In the genomic region with DNA sequence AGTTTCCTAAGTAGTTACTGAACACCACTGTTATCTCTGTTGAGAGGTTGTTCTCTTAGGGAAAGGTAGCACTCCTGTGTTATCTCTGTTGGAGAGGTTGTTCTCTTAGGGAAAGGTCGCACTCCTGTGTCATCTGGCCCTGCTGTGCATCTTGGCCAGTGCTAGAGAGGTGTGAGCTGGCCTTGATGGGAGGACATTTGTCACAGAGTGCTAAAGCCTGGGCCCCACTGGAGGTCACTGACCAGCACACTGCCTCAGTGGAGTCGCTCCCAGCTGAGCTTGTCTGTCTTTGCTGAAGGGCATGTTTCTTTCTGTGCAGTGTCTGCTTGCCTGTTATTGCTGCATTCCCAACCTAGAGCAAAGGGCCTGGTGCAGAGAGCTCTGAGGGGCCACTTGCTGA, we compare ENCODE assay signal across 25 mouse cellular contexts. TPM values are rescaled to one million over a fixed set of nuclear protein-coding genes. Genes with fewer than 3 reads are reported as not detected.
DNase-seq lines count a peak whose midpoint lies in the region; ATAC-seq lines count a peak whose summit lies in the region.
"Had no signal": no experiment of that assay in that cellular context is flagged by ENCODE, and none has a peak within 500 bp of the region (broad histone marks: within the 10 kb centered on the region; RNA-seq: fewer than 3 reads in every experiment).

No protein-coding gene starts in this region.

- H3K4me1 ChIP-seq in heart, embryonic 11.5 days (ENCODE audit: control insufficient read depth, insufficient read depth, low read length): peaks cover 36% of the 10 kb centered on the region
- peaks cover 69% of the 10 kb centered on the region for H3K4me1 ChIP-seq in liver, embryonic 12.5 days

- peaks cover 7% of the 10 kb centered on the region; the same call in 1 of the 2 replicates for H3K36me3 ChIP-seq in heart, embryonic 11.5 days (ENCODE audit: control insufficient read depth, insufficient read depth, low read length)
- peaks cover 45% of the 10 kb centered on the region for H3K36me3 ChIP-seq in liver, embryonic 12.5 days

- ATAC-seq in heart, embryonic 11.5 days (replicated peaks; ENCODE audit: insufficient number of reproducible peaks, low FRiP score, low TSS enrichment): no peak
- no peak for ATAC-seq in liver, embryonic 12.5 days
- ATAC-seq: forebrain, embryonic 16.5 days had no signal

- 28% methylated on average over 2 of the region's 2 CpGs for WGBS in heart, embryonic 11.5 days (ENCODE audit: insufficient replicate concordance)
- WGBS in liver, embryonic 12.5 days (ENCODE audit: insufficient replicate concordance): 48% methylated on average over 2 of the region's 2 CpGs

- H3K27ac ChIP-seq in heart, embryonic 11.5 days (ENCODE audit: low read depth, low read length): 0 out of 2 replicates have a peak overlapping the region, but pooled peaks have one; percentile 18
- H3K27ac ChIP-seq in liver, embryonic 12.5 days: no peak overlapping the region; the same call in 1 of the 2 replicates
- H3K27ac ChIP-seq: forebrain, embryonic 10.5 days; hindbrain, embryonic 15.5 days; kidney, postnatal 0 days; limb, embryonic 15.5 days; midbrain, embryonic 12.5 days; neural tube, embryonic 15.5 days had no signal

- no peaks in the 10 kb centered on the region for H3K9me3 ChIP-seq in heart, embryonic 11.5 days (replicated peaks; ENCODE audit: control insufficient read depth, low read length)
- H3K9me3 ChIP-seq in liver, embryonic 12.5 days (replicated peaks): no peaks in the 10 kb centered on the region
- H3K9me3 ChIP-seq: forebrain, embryonic 10.5 days; hindbrain, embryonic 15.5 days; limb, embryonic 15.5 days; midbrain, embryonic 12.5 days; neural tube, embryonic 15.5 days had no signal

- no peak overlapping the region for H3K4me2 ChIP-seq in heart, embryonic 11.5 days
- H3K4me2 ChIP-seq in liver, embryonic 12.5 days: 0 out of 2 replicates have a peak overlapping the region, but pooled peaks have one; percentile 4
- H3K4me2 ChIP-seq: hindbrain, embryonic 15.5 days; limb, embryonic 15.5 days; midbrain, embryonic 12.5 days; neural tube, embryonic 15.5 days had no signal

- H3K4me3 ChIP-seq in heart, embryonic 11.5 days (ENCODE audit: low read depth, low read length): no peak overlapping the region
- H3K4me3 ChIP-seq in liver, embryonic 12.5 days: no peak overlapping the region
- H3K4me3 ChIP-seq: forebrain, embryonic 10.5 days; hindbrain, embryonic 15.5 days; limb, embryonic 15.5 days; midbrain, embryonic 12.5 days; neural tube, embryonic 15.5 days had no signal

- no peak for DNase-seq in heart, postnatal 10 days
- DNase-seq in liver: no peak
- peak; percentile 43 for DNase-seq in adrenal gland, postnatal 10 days
- no peak for DNase-seq in frontal cortex, postnatal 36 days (ENCODE audit: low spot score in 2 of 2)
- DNase-seq in lung, postnatal 36 days: no peak
- DNase-seq: cerebellum, adult 11-12 months; cerebellum, postnatal 14 days; gastrocnemius, postnatal 36 days; kidney, adult 2 months; layer of hippocampus, adult 9-11 months; left cerebral cortex, postnatal 4 days; lung, adult 18-20 months; lung, postnatal 10 days; right cerebral cortex, adult 18-20 months; right cerebral cortex, postnatal 4 days; thymus, postnatal 36 days had no signal

- intact Hi-C loops in heart, postnatal 10 days (cut with DNase I): no loop called here

- no peak overlapping the region for H3K9ac ChIP-seq in heart, embryonic 11.5 days (ENCODE audit: low read depth, low read length)
- H3K9ac ChIP-seq in liver, embryonic 12.5 days: no peak overlapping the region
- H3K9ac ChIP-seq: hindbrain, embryonic 15.5 days; limb, embryonic 15.5 days; midbrain, embryonic 12.5 days; neural tube, embryonic 15.5 days had no signal

- no peaks in the 10 kb centered on the region for H3K27me3 ChIP-seq in heart, embryonic 11.5 days (ENCODE audit: control insufficient read depth, insufficient read depth, low read length)
- H3K27me3 ChIP-seq in liver, embryonic 12.5 days (replicated peaks): no peaks in the 10 kb centered on the region
- H3K27me3 ChIP-seq: hindbrain, embryonic 15.5 days; limb, embryonic 15.5 days; midbrain, embryonic 12.5 days; neural tube, embryonic 15.5 days had no signal

RNA-seq across cellular contexts. Expression of gene 2810004N23Rik, which starts 4.2 kb away (rescaled TPM):
- polyA plus RNA-seq in heart, embryonic 11.5 days (2014; fragmentation: Nextera tagmentation; extraction: Ambion mirVana): 47.9 and 49.7 TPM in 2 replicates
- 10 to 100 TPM; 40.6 to 43.8 TPM for total RNA-seq in heart, postnatal 10 days (2021)
- 39.6 and 40.8 TPM in 2 replicates for polyA plus RNA-seq in liver, embryonic 12.5 days (2016; fragmentation: Nextera tagmentation; extraction: Ambion mirVana)
- total RNA-seq in adrenal gland, postnatal 10 days (2021): 10 to 100 TPM; 23.6 to 27.4 TPM

RNA-seq across cellular contexts. Expression of gene Gnpat, which starts 4.3 kb away (rescaled TPM):
- polyA plus RNA-seq in heart, embryonic 11.5 days (2014; fragmentation: Nextera tagmentation; extraction: Ambion mirVana): 95.4 and 113 TPM in 2 replicates
- 100 to 1,000 TPM; 128 to 129 TPM for total RNA-seq in heart, postnatal 10 days (2021)
- polyA plus RNA-seq in liver, embryonic 12.5 days (2016; fragmentation: Nextera tagmentation; extraction: Ambion mirVana): 62.3 and 66.2 TPM in 2 replicates
- total RNA-seq in adrenal gland, postnatal 10 days (2021): 100 to 1,000 TPM; 126 to 173 TPM

RNA-seq across cellular contexts. Expression of gene Exoc8, which starts 30.4 kb away (rescaled TPM):
- polyA plus RNA-seq in heart, embryonic 11.5 days (2014; fragmentation: Nextera tagmentation; extraction: Ambion mirVana): 5.4 and 5.9 TPM in 2 replicates
- total RNA-seq in heart, postnatal 10 days (2021): 10 to 100 TPM; 19.5 to 20.5 TPM
- polyA plus RNA-seq in liver, embryonic 12.5 days (2016; fragmentation: Nextera tagmentation; extraction: Ambion mirVana): 9.4 and 10.5 TPM in 2 replicates
- total RNA-seq in adrenal gland, postnatal 10 days (2021): 10 to 100 TPM; 21.0 to 21.1 TPM

RNA-seq across cellular contexts. Expression of gene Sprtn, which starts 30.6 kb away (rescaled TPM):
- 7.1 and 8.6 TPM in 2 replicates for polyA plus RNA-seq in heart, embryonic 11.5 days (2014; fragmentation: Nextera tagmentation; extraction: Ambion mirVana)
- 10 to 100 TPM; 16.0 to 18.9 TPM for total RNA-seq in heart, postnatal 10 days (2021)
- polyA plus RNA-seq in liver, embryonic 12.5 days (2016; fragmentation: Nextera tagmentation; extraction: Ambion mirVana): 11.1 and 12.4 TPM in 2 replicates
- total RNA-seq in adrenal gland, postnatal 10 days (2021): 10 to 100 TPM; 20.2 to 21.3 TPM
